Mouse (Mus musculus): ENCODE data around the gene Psmb3. TPM values are rescaled to one million over a fixed set of nuclear protein-coding genes. Genes with fewer than 3 reads are reported as not detected.

Gene Psmb3
- polyA plus RNA-seq, 1 experiment from 2014 or later = 463 TPM

DNA sequence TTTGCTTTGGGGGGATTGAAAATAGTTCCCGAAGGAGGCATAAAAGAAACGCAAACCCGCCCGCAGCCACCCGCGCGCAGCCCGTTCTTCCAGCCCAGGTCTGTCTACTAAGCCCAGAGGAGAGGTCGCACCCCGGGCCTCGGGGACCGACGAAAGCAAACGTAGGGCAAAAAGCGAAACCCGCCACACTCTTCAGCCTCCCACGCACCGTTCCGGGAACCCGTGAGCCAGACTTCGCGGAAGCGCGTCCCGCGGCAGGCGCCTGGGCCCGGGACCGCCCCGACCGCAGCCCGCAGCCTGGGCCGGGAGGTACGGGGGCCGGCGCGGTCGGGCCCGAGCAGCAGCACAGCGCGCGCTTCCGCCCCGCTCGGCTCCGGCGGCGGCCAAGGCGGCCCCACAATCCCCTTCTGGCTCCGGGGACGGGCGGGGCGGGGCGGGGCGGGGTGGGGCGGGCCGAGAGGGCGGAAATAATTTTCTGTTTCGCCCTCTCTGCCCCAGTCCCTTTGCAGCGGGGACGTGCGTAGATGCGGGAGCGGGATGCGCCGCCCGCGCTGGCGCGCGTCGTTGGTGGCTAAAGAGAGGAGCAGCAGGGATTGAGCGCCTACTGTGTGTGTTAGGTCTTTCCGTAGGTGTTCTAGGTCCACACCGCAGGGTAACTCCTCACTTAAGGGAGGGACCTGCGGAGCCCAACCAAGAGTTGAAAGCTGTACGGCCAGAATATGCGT is 43.0 kb upstream of the Psmb3 start:
- Histone ChIP-seq H3K4me1 (replicated peaks; ENCODE audit: control insufficient read depth, insufficient read depth, low read length) (peaks cover 20% of the 10 kb centered on the region), H3K27ac (ENCODE audit: low read depth, low read length) (no peak overlapping the region), H3K27me3 (ENCODE audit: control insufficient read depth, insufficient read depth, low read length) (peaks cover 14% of the 10 kb centered on the region), H3K9ac (ENCODE audit: low read length) (peak overlapping the region; percentile 77), H3K4me2 (ENCODE audit: low read depth, low read length, severe bottlenecking) (peak overlapping the region; percentile 90), H3K36me3 (ENCODE audit: control insufficient read depth, insufficient read depth, low read length) (no peaks in the 10 kb centered on the region), H3K4me3 (ENCODE audit: low read depth, low read length) (peak overlapping the region; percentile 63), H3K9me3 (ENCODE audit: control insufficient read depth, low read length) (no peaks in the 10 kb centered on the region)
- peak; percentile 89 for DNase-seq (ENCODE audit: low spot score)
- under 1% methylated on average over 73 of the region's 78 CpGs for WGBS
- ATAC-seq (replicated peaks; ENCODE audit: low FRiP score) = peak; percentile 79

- H3K27ac ChIP-seq (ENCODE audit: low read depth, low read length) = no peak overlapping the region; the same call in 1 of the 2 replicates
- WGBS = 2% methylated on average over 27 of the region's 27 CpGs
- H3K27me3 ChIP-seq (ENCODE audit: control insufficient read depth, insufficient read depth, low read length) = peaks cover 14% of the 10 kb centered on the region
- no peaks in the 10 kb centered on the region for H3K9me3 ChIP-seq (ENCODE audit: control insufficient read depth, low read length)
- no peak for ATAC-seq (replicated peaks; ENCODE audit: low FRiP score)
- H3K9ac ChIP-seq (ENCODE audit: low read length) = peak overlapping the region; percentile 77; the same call in 1 of the 2 replicates
- peak overlapping the region; percentile 63 for H3K4me3 ChIP-seq (ENCODE audit: low read depth, low read length)
- no peak for DNase-seq (ENCODE audit: low spot score)
- peaks cover 20% of the 10 kb centered on the region for H3K4me1 ChIP-seq (replicated peaks; ENCODE audit: control insufficient read depth, insufficient read depth, low read length)
- peak overlapping the region; percentile 90 for H3K4me2 ChIP-seq (ENCODE audit: low read depth, low read length, severe bottlenecking)
- peaks cover 2% of the 10 kb centered on the region for H3K36me3 ChIP-seq (ENCODE audit: control insufficient read depth, insufficient read depth, low read length)
Observed at GRCm38 (mm10) chr11:97660734-97661647, 42.2 kb upstream of the Psmb3 start.

- H3K4me1 ChIP-seq (replicated peaks; ENCODE audit: control insufficient read depth, insufficient read depth, low read length) = peaks cover 20% of the 10 kb centered on the region
- under 1% methylated on average over 20 of the region's 20 CpGs for WGBS
- H3K9me3 ChIP-seq (ENCODE audit: control insufficient read depth, low read length) = no peaks in the 10 kb centered on the region
- H3K4me3 ChIP-seq (ENCODE audit: low read depth, low read length) = peak overlapping the region; percentile 19
- peak overlapping the region; percentile 35 for H3K9ac ChIP-seq (ENCODE audit: low read length)
- no peak for ATAC-seq (replicated peaks; ENCODE audit: low FRiP score)
- H3K36me3 ChIP-seq (ENCODE audit: control insufficient read depth, insufficient read depth, low read length) = peaks cover 3% of the 10 kb centered on the region
- peak; percentile 79 for DNase-seq (ENCODE audit: low spot score)
- peak overlapping the region; percentile 88 for H3K4me2 ChIP-seq (ENCODE audit: low read depth, low read length, severe bottlenecking)
- H3K27ac ChIP-seq (ENCODE audit: low read depth, low read length) = no peak overlapping the region; the same call in 1 of the 2 replicates
- H3K27me3 ChIP-seq (ENCODE audit: control insufficient read depth, insufficient read depth, low read length) = peaks cover 14% of the 10 kb centered on the region
Observed at GRCm38 (mm10) chr11:97661648-97662133, 41.5 kb upstream of the Psmb3 start.

DNA sequence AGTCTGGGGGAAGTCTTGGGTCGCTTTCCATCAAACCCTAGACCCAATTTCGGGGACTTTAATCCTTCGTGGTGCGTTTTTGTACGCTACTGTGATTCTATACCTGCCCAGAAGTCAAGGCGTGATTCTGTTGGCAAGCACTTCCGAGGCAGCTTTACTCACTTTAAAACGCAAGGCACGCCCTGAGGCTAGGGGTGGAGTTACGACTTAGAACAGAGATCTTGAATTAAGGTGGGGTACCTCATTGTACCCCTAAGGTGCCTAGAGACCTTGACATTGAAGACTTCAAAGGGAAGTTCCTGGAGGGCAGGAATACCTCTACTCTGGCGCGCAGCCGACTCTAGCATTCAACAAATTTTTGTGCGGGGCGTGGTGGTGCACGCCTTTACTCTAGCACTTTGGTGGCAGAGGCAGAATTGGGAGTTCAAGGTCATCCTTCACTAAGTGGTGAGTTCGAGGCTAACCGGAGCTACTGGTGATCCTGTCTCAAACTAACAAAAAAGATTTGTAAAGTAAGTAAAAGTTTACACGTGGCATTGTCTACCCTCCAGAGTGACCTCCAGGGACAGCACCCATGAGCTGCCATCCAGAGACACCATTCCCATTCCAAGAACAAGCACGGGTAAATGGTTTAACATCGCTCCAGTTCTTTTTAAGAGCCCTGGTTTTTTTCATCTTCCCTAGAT is 40.8 kb upstream of the Psmb3 start:
- ATAC-seq (replicated peaks; ENCODE audit: low FRiP score) = no peak
- peaks cover 14% of the 10 kb centered on the region for H3K27me3 ChIP-seq (ENCODE audit: control insufficient read depth, insufficient read depth, low read length)
- H3K9ac ChIP-seq (ENCODE audit: low read length) = peak overlapping the region; percentile 92
- H3K4me1 ChIP-seq (replicated peaks; ENCODE audit: control insufficient read depth, insufficient read depth, low read length) = peaks cover 20% of the 10 kb centered on the region
- no peaks in the 10 kb centered on the region for H3K9me3 ChIP-seq (ENCODE audit: control insufficient read depth, low read length)
- 2% methylated on average over 21 of the region's 21 CpGs for whole genome bisulfite sequencing
- peak overlapping the region; percentile 80 for H3K27ac ChIP-seq (ENCODE audit: low read depth, low read length)
- DNase-seq (ENCODE audit: low spot score) = peak; percentile 60
- peak overlapping the region; percentile 96 for H3K4me3 ChIP-seq (ENCODE audit: low read depth, low read length)
- H3K4me2 ChIP-seq (ENCODE audit: low read depth, low read length, severe bottlenecking) = peak overlapping the region; percentile 88
- H3K36me3 ChIP-seq (ENCODE audit: control insufficient read depth, insufficient read depth, low read length) = peaks cover 6% of the 10 kb centered on the region

DNA sequence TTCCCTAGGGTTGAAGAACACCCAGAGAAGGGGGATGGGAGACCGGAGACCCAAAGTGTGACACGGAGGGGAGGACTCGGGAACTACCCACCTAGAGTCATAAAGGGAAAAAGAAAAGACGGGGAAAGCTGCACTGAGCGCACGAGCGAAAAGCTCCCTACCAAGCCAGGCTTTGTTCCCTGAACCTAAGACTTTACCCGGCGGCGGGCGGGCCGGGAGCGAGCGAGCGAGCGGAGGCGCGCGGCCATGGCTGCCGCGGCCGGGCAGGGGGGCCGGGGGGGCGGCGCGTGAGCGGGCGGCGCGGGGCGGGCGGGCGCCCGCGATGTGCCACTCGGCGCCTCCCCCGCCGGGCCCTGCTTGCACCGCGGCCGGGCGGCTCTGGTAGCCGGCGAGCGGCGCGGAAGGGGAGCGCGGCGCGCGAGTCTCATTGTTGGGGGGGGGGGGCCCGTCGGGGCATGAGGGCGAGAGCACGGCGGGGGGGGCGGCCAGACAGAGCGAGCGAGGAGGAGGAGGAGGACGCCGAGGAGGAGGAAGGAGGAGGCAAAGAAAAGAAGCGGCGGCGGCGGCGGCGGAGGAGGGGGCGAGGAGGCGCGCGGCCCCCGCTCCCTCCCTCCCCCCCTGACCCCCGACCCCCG is 40.2 kb upstream of the Psmb3 start, which contains the start of gene Mllt6:
Gene Mllt6 (plus strand): TSS at position 522 of the 635 bp plus-strand sequence.
- peak within 1 kb of the TSS; percentile 92 for H3K9ac ChIP-seq (ENCODE audit: low read length)
- peak within 1 kb of the TSS; percentile 88 for H3K4me2 ChIP-seq (ENCODE audit: low read depth, low read length, severe bottlenecking)
- peaks cover 20% of the 10 kb centered on the region for H3K4me1 ChIP-seq (replicated peaks; ENCODE audit: control insufficient read depth, insufficient read depth, low read length)
- under 1% methylated on average over 44 of the region's 76 CpGs for WGBS
- DNase-seq (ENCODE audit: low spot score) (peak; percentile 90), ATAC-seq (replicated peaks; ENCODE audit: low FRiP score) (peak; percentile 52; the same call in 1 of the 2 replicates)
- peaks cover 14% of the 10 kb centered on the region for H3K27me3 ChIP-seq (ENCODE audit: control insufficient read depth, insufficient read depth, low read length)
- peaks cover 8% of the 10 kb centered on the region for H3K36me3 ChIP-seq (ENCODE audit: control insufficient read depth, insufficient read depth, low read length)
- H3K27ac ChIP-seq (ENCODE audit: low read depth, low read length) = peak within 1 kb of the TSS; percentile 80
- H3K4me3 ChIP-seq (ENCODE audit: low read depth, low read length) = peak within 1 kb of the TSS; percentile 96
- no peaks in the 10 kb centered on the region for H3K9me3 ChIP-seq (ENCODE audit: control insufficient read depth, low read length)

GRCm38 (mm10) chr11:97663528-97664338 is 39.5 kb upstream of the Psmb3 start:
- peak overlapping the region; percentile 96 for H3K4me3 ChIP-seq (ENCODE audit: low read depth, low read length)
- WGBS = 1% methylated on average over 30 of the region's 57 CpGs
- peaks cover 8% of the 10 kb centered on the region for H3K36me3 ChIP-seq (ENCODE audit: control insufficient read depth, insufficient read depth, low read length)
- ATAC-seq (replicated peaks; ENCODE audit: low FRiP score) (no peak), DNase-seq (ENCODE audit: low spot score) (peak; percentile 80)
- peaks cover 20% of the 10 kb centered on the region for H3K4me1 ChIP-seq (replicated peaks; ENCODE audit: control insufficient read depth, insufficient read depth, low read length)
- H3K27me3 ChIP-seq (ENCODE audit: control insufficient read depth, insufficient read depth, low read length) = peaks cover 14% of the 10 kb centered on the region
- H3K9ac ChIP-seq (ENCODE audit: low read length) = peak overlapping the region; percentile 92
- H3K27ac ChIP-seq (ENCODE audit: low read depth, low read length) = peak overlapping the region; percentile 80
- no peaks in the 10 kb centered on the region for H3K9me3 ChIP-seq (ENCODE audit: control insufficient read depth, low read length)
- H3K4me2 ChIP-seq (ENCODE audit: low read depth, low read length, severe bottlenecking) = peak overlapping the region; percentile 88

DNA sequence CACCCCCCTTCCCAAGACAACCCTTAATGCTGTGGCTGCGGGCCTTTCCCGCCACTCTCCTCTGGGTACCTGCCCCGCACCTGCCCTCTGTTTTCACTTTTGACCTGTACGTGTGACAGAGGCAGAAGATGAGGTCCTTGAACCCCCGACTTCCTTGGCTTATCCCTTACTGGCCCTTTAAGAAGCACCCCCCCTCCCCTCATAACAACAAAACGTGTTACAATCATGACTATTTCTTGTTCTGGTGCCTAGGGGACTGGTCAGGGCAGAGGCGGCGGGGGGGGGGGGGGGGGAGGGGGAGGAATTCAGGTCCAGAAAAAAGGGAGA is 38.9 kb upstream of the Psmb3 start:
- DNase-seq (ENCODE audit: low spot score) = no peak
- peaks cover 20% of the 10 kb centered on the region for H3K4me1 ChIP-seq (replicated peaks; ENCODE audit: control insufficient read depth, insufficient read depth, low read length)
- H3K27ac ChIP-seq (ENCODE audit: low read depth, low read length) = no peak overlapping the region; the same call in 1 of the 2 replicates
- H3K36me3 ChIP-seq (ENCODE audit: control insufficient read depth, insufficient read depth, low read length) = peaks cover 8% of the 10 kb centered on the region
- H3K4me2 ChIP-seq (ENCODE audit: low read depth, low read length, severe bottlenecking) = peak overlapping the region; percentile 88
- peak overlapping the region; percentile 92 for H3K9ac ChIP-seq (ENCODE audit: low read length)
- no peaks in the 10 kb centered on the region for H3K9me3 ChIP-seq (ENCODE audit: control insufficient read depth, low read length)
- WGBS = 0% methylated on average over 6 of the region's 8 CpGs
- H3K27me3 ChIP-seq (ENCODE audit: control insufficient read depth, insufficient read depth, low read length) = peaks cover 14% of the 10 kb centered on the region
- H3K4me3 ChIP-seq (ENCODE audit: low read depth, low read length) = peak overlapping the region; percentile 96
- ATAC-seq (replicated peaks; ENCODE audit: low FRiP score) = no peak
